Mouse (Mus musculus) embryonic stem cell, embryonic (primary cell): ENCODE data around the gene Cdk13.

Source experiments
- CTCF ChIA-PET, 4 experiments: fragments of 300-600 bp in 2 of 4; fragments of 350-600 bp in 2 of 4; sonication (Branson Sonifier 250); formaldehyde crosslinking; loops; one replicate each; lab custom pipeline; 2022; ENCODE audit warnings: inconsistent platforms in 2 of 4; lab: Charles Lee
- POLR2A ChIA-PET, 4 experiments: fragments of 300-600 bp in 2 of 4; fragments of 350-600 bp in 2 of 4; sonication (Branson Sonifier 250); formaldehyde crosslinking; loops; one replicate each; lab custom pipeline; 2022; ENCODE audit warnings: antibody characterized with exemption in 4 of 4, inconsistent platforms in 1 of 4; lab: Charles Lee

Cdk13 gene

GRCm38 (mm10) chr13:17804909-17805613 is at the start of gene Cdk13:
Gene Cdk13 (minus strand): TSS chr13:17805097.
- CTCF ChIA-PET, result interaction anchor here in 1 of 4 experiments (1.3 kb wide), 1 partner anchor 34 kb away, joined by 3 read pairs; no protein-coding TSS in a partner anchor
- POLR2A ChIA-PET, result interaction anchor here (0.5 to 3.5 kb wide), 36 partner anchors 9 to 178 kb away, joined by 3 to 25 read pairs (median 4); partner anchors contain the start of genes Mplkip (in 4 of the 4) and Sugct (in 4 of the 4)

DNA sequence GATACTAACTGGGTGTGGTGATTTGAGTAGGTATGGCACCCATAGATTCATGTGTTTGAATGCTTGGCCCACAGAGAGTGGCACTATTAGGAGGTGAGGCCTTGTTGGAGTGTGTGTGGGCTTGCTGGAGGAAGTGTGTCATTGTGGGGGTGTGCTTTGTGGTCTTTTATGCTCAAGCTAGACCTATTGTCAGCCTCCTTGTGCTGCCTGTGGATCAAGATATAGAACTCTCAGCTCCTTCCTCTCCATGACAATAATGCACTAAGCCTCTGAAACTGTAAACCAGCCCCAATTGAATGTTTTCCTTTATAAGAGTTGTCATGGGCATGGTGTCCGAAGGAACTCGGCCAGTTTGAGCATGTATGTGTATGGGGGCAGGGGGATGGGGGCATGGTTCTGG is 38.4 kb upstream of the Cdk13 start:
- ChIA-PET POLR2A (interaction anchor here in 3 of 4 experiments (0.7 to 2.2 kb wide), 9 partner anchors 12 to 555 kb away, joined by 3 to 7 read pairs (median 3); partner anchors contain the start of gene Cdk13 (in 2 of the 3)), CTCF (interaction anchor here in 3 of 4 experiments (0.6 to 1.4 kb wide), 5 partner anchors 24 to 331 kb away, joined by 3 to 7 read pairs (median 4); no protein-coding TSS in a partner anchor)

- POLR2A ChIA-PET, result interaction anchor here in 3 of 4 experiments (0.7 to 2.2 kb wide), 9 partner anchors 13 to 555 kb away, joined by 3 to 7 read pairs (median 3); partner anchors contain the start of gene Cdk13 (in 2 of the 3)
Observed at GRCm38 (mm10) chr13:17842756-17843155, 37.9 kb upstream of the Cdk13 start.

GRCm38 (mm10) chr13:17839137-17839536 is 34.2 kb upstream of the Cdk13 start:
- ChIA-PET CTCF (interaction anchor here (0.6 to 1.3 kb wide), 14 partner anchors 13 to 544 kb away, joined by 3 to 11 read pairs (median 4); no protein-coding TSS in a partner anchor), POLR2A (interaction anchor here in 2 of 4 experiments (1.1 to 1.4 kb wide), 3 partner anchors 33 to 144 kb away, joined by 3 read pairs; partner anchors contain the start of gene Cdk13 (in 1 of the 2))

More at GRCm38 (mm10) chr13:17842756-17843155, 37.9 kb upstream of the Cdk13 start:
- CTCF ChIA-PET, result interaction anchor here in 3 of 4 experiments (0.6 to 1.4 kb wide), 5 partner anchors 23 to 332 kb away, joined by 3 to 7 read pairs (median 4); no protein-coding TSS in a partner anchor

DNA sequence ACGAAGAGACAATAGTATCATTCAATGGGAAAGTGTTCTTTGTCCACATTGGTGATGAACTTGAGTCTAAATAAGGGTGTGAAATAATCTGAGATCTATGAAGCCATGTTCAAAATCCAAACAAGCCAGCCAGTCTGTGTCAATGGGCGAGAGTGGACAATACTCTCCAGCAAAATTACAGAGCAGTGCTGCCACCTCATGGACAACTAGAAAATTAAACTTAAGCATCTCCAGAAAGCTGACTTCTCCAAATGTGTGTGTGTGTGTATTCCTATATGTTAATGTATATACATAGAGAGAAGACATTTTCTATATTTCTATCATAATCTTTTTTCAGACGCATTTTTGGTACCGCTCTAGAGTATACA is 33.6 kb upstream of the Cdk13 start:
- CTCF ChIA-PET, result interaction anchor here (0.6 to 1.3 kb wide), 14 partner anchors 14 to 543 kb away, joined by 3 to 11 read pairs (median 4); no protein-coding TSS in a partner anchor
- POLR2A ChIA-PET, result interaction anchor here in 2 of 4 experiments (1.1 to 1.4 kb wide), 3 partner anchors 32 to 145 kb away, joined by 3 read pairs; partner anchors contain the start of gene Cdk13 (in 1 of the 2)

DNA sequence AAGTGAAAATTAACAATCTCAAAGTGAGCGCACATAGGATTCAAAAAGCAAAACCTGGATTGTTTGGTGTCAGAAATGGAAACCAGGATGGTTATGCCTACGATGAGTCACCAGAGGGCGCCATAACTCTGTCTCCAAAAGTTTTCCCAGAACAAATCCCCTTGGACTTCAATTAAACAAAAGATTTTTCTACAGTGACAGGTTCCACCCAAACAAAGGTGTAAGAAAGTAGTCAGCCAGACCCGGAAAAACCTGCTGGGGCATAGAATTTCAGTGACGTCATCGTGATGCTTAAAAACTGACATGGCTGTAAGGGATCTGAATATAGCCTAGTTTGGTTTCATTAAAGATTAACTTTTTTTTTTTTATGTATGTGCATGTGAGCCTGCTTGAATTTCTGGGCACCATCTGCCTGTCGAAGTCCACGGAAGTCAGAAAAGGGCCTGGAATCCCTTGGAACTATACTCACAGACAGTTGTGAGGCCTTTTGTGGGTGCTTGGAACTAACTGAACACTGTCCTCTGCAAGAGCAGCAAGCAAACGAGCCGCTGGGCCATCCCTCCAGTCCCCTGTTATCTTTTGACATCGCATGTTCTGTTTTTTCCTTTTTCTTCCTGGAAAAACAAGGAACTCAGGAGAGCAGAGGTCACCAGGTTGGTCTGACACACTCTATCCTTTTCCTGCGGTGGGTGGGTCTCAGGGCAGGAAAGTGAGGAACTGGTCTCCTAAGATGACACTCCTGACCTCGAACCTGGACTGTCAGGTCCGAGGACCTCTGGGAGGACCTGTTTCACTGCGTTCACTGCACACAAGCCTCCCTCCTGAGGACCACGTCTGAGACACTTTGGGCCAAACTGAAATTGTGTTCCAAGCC is 33.0 kb upstream of the Cdk13 start:
- POLR2A ChIA-PET, result interaction anchor here in 1 of 4 experiments (0.9 to 2.7 kb wide), 2 partner anchors 32 to 145 kb away, joined by 3 to 7 read pairs; no protein-coding TSS in a partner anchor
- CTCF ChIA-PET, result interaction anchor here in 2 of 4 experiments (0.8 to 1.9 kb wide), 6 partner anchors 15 to 336 kb away, joined by 3 to 9 read pairs (median 6); no protein-coding TSS in a partner anchor

DNA sequence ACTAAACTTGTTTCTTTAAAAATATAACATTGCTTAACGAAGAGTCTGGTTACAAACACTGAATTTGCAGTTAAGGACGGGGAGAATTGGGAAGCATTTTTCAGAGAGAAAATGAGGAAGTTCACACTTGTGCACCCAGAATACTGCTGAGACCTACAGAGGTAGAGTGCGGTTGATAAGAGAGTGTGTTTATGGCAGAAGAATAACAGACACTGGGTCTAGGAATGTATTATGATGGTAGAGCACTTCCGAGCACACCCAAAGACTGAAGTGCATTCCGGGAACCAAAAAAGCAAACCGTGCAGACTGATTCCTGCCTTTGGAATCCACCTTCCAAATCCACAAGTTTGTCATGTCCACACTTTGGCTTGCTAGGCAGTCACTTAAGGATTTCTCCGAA is 31.9 kb upstream of the Cdk13 start:
- ChIA-PET POLR2A (interaction anchor here in 1 of 4 experiments (0.9 to 2.7 kb wide), 2 partner anchors 31 to 146 kb away, joined by 3 to 7 read pairs; no protein-coding TSS in a partner anchor), CTCF (interaction anchor here in 1 of 4 experiments (1.9 kb wide), 1 partner anchor 146 kb away, joined by 8 read pairs; no protein-coding TSS in a partner anchor)

DNA sequence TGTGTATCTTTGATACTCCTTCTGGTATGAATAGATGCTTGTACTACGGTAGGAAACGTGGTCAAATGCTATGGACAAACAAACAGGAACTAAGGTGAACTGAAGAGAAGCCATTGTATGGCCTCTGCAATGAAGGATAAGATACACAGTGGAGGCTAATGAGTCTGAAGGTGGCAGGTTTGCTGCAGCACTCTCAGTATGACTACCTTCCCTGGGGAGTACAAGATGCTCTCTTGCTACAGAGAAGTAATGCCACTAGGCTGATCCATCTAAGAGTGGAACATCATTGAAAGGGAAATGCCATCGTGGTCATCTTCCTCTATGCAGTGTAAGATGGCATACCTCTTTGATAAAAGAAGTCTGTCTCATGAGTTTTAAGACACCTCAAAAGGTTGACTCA is 28.0 kb upstream of the Cdk13 start:
- CTCF ChIA-PET, result no interaction called here
- POLR2A ChIA-PET, result interaction anchor here in 1 of 4 experiments (0.6 kb wide), 1 partner anchor 8 kb away, joined by 6 read pairs; no protein-coding TSS in a partner anchor

GRCm38 (mm10) chr13:17817226-17817625 is 12.3 kb upstream of the Cdk13 start:
- CTCF ChIA-PET, result interaction anchor here in 1 of 4 experiments (1.1 kb wide), 1 partner anchor 9 kb away, joined by 3 read pairs; no protein-coding TSS in a partner anchor
- POLR2A ChIA-PET, result interaction anchor here in 1 of 4 experiments (0.7 kb wide), 1 partner anchor 9 kb away, joined by 3 read pairs; no protein-coding TSS in a partner anchor

- ChIA-PET POLR2A (interaction anchor here (0.5 to 3.5 kb wide), 31 partner anchors 9 to 1006 kb away, joined by 3 to 25 read pairs (median 4); partner anchors contain the start of genes Mplkip (in 4 of the 4) and Sugct (in 4 of the 4)), CTCF (interaction anchor here in 2 of 4 experiments (0.6 to 1.3 kb wide), 2 partner anchors 33 to 356 kb away, joined by 3 read pairs; no protein-coding TSS in a partner anchor)
Observed at GRCm38 (mm10) chr13:17805614-17805975, 698 bp upstream of the Cdk13 start.

- POLR2A ChIA-PET, result interaction anchor here (0.5 to 3.5 kb wide), 30 partner anchors 8 to 1204 kb away, joined by 3 to 25 read pairs (median 4); partner anchors contain the start of genes Mplkip (in 4 of the 4) and Sugct (in 4 of the 4)
Observed at GRCm38 (mm10) chr13:17804058-17804841, 647 bp downstream of the Cdk13 start.

DNA sequence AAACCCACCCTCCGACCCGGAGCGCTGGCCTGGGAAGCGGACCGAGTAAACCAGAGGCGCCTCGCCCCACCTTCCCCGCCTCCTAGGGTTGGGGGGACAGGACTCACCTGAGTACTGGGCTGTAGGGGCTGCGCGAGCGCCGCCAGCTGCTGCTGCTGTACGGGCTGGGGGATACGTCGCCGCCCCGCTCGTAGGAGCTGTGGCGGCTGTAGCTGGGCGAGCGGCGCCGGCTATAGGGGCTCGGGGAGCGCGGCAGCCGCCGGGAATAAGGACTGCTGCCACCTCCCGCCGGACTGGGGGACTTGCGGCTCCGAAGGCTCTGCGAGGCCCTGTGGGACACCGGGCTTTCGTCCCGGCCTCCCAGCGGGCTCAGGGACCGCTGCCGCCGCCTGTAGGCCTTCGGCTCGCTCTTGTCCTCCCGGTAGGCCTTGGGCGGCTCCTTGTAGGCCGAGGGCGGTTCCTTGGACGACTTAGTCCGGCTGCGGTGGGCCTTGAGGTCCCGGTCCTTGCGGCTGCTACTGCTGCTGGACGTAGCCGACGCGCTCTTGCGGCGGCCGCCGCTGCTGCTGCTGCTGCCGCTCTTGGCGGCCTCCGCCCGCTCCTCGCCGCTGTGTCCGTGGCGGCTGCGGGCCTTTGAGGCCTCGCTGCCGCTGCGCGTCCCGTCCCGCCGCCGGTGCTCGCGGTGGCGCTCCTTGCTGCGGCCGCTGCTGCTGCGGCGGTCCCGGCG is 1.4 kb downstream of the Cdk13 start:
- POLR2A ChIA-PET, result interaction anchor here in 3 of 4 experiments (0.7 to 3.5 kb wide), 11 partner anchors 10 to 179 kb away, joined by 3 to 25 read pairs (median 4); partner anchors contain the start of genes Mplkip (in 1 of the 3) and Sugct (in 1 of the 3)
- CTCF ChIA-PET, result no interaction called here

More at GRCm38 (mm10) chr13:17804058-17804841, 647 bp downstream of the Cdk13 start:
- CTCF ChIA-PET, result no interaction called here

DNA sequence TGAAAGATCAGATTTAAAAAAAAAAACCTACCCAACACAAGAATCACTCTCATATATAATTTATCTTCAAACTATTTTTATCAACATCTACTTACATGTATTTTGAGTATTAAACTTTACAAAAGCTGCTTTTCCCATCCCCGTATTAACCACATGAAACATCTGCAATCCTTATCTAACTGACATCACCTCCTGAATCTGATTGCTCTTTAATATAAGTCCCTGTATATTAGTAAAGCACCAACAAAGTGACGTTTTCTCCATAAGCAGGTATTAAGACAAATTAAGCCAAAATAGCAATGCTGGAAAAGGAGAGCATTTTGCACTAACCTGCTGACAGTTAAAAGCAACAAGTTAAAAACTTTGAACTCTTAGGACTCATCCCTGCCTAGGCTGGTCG is 2.0 kb downstream of the Cdk13 start:
- POLR2A ChIA-PET, result interaction anchor here in 2 of 4 experiments (0.6 to 3.0 kb wide), 10 partner anchors 9 to 107 kb away, joined by 3 to 12 read pairs (median 4); partner anchors contain the start of gene Sugct (in 1 of the 2)
- CTCF ChIA-PET, result no interaction called here

DNA sequence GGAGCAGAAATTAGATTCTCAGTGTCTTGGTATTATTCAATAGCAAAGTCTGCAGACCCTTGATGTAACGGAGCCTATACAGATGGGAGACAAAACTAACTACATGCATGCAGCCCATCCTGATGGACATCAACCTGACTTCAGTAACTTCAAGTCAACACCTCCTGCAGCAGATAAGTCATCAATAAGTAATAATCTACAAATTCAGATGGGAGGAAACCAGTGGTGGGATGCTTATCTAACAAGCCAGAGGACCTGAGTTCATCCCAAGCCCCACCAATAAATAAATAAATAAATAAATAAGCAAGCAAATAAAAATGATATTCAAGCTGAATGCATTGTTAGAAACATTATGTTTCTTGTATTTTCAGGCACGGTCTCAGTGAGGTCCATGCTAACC is 5.2 kb downstream of the Cdk13 start:
- ChIA-PET POLR2A (interaction anchor here in 2 of 4 experiments (2.3 to 3.0 kb wide), 2 partner anchors 8 to 9 kb away, joined by 12 read pairs; no protein-coding TSS in a partner anchor), CTCF (interaction anchor here in 1 of 4 experiments (0.6 kb wide), 1 partner anchor 16 kb away, joined by 4 read pairs; no protein-coding TSS in a partner anchor)

GRCm38 (mm10) chr13:17795757-17796456 is 9.0 kb downstream of the Cdk13 start:
- ChIA-PET POLR2A (interaction anchor here in 2 of 4 experiments (0.9 to 1.6 kb wide), 8 partner anchors 9 to 28 kb away, joined by 3 to 4 read pairs (median 4); partner anchors contain the start of gene Cdk13 (in 2 of the 2)), CTCF (no interaction called here)
